Mouse (Mus musculus) kidney, postnatal 0 days (tissue): ENCODE data around the gene Ptprn2. TPM values are rescaled to one million over a fixed set of nuclear protein-coding genes. Genes with fewer than 3 reads are reported as not detected.

Source experiments
- ATAC-seq: fragments of 200-750 bp; cut with Nextera tagmentation; replicated peaks from 2 replicates; pipeline ENCODE4 v1.8.0; 2017; ENCODE audit warnings: low read depth, moderate number of reproducible peaks, moderate TSS enrichment, moderate library complexity; ENCODE audit not compliant: low FRiP score
- DNase-seq: peaks from one replicate; pipeline ENCODE4 v3.0.0-alpha.2; 2016; ENCODE audit warnings: low spot score
- H3K27ac ChIP-seq: fragments of 300-500 bp; sonication (generic); 2 replicates; pipeline ENCODE4 v1.5.1; 2014; ENCODE audit warnings: mild to moderate bottlenecking
- H3K27me3 ChIP-seq: fragments of 300-500 bp; sonication (generic); 2 replicates; pipeline ENCODE4 v1.6.1; 2014; ENCODE audit warnings: low read length, mixed read lengths; ENCODE audit not compliant: insufficient read depth
- H3K36me3 ChIP-seq: fragments of 300-500 bp; sonication (generic); 2 replicates; pipeline ENCODE4 v1.6.1; 2014; ENCODE audit warnings: low read length, mixed read lengths; ENCODE audit not compliant: insufficient read depth
- H3K4me1 ChIP-seq: fragments of 300-500 bp; sonication (generic); replicated peaks from 2 replicates; pipeline ENCODE4 v1.6.1; 2014; ENCODE audit warnings: antibody characterized with exemption, low read length, mixed read lengths; ENCODE audit not compliant: insufficient read depth
- H3K4me2 ChIP-seq: fragments of 300-500 bp; sonication (generic); 2 replicates; pipeline ENCODE4 v1.6.1; 2014; ENCODE audit warnings: mild to moderate bottlenecking, low read length, moderate library complexity, mixed read lengths
- H3K4me3 ChIP-seq: fragments of 300-500 bp; sonication (generic); replicated peaks from 2 replicates; pipeline ENCODE4 v1.5.1; 2014; ENCODE audit warnings: low read depth, low read length
- H3K9ac ChIP-seq: fragments of 300-500 bp; sonication (generic); 2 replicates; pipeline ENCODE4 v1.6.1; 2014; ENCODE audit warnings: low read depth, low read length
- H3K9me3 ChIP-seq: fragments of 300-500 bp; sonication (generic); replicated peaks from 2 replicates; pipeline ENCODE4 v1.6.1; 2016; ENCODE audit warnings: low read length, inconsistent platforms, mixed read lengths
- CTCF ChIP-seq: IDR thresholded peaks from 2 replicates; pipeline ENCODE4 v1.5.1; 2016; ENCODE audit warnings: antibody characterized with exemption, low read depth, mild to moderate bottlenecking, moderate library complexity
- WGBS: fragments of 180-500 bp; shearing (Covaris S2); extraction: QIAGEN DNeasy Blood & Tissue Kit; methylation state at CpG from one replicate; pipeline ENCODE4 v1.1.7; 2014; 5-methylcytosine and 5-hydroxymethylcytosine counted together
- polyA plus RNA-seq: library from polyadenylated mRNA; unstranded; fragments of >200 nt; fragmentation: Nextera tagmentation; extraction: Ambion mirVana; gene quantifications from 2 replicates; pipeline ENCODE4 v1.2.1, GENCODE M21; 2015

Gene Ptprn2
- polyA plus RNA-seq, 1 experiment from 2014 or later: 0.03 TPM

- 29% methylated on average over 3 of the region's 3 CpGs for WGBS
- no peak overlapping the region for H3K9ac ChIP-seq
Measured at GRCm38 (mm10) chr12:117174189-117174588, 688.7 kb downstream of the Ptprn2 start.

GRCm38 (mm10) chr12:117175072-117175681 is 689.7 kb downstream of the Ptprn2 start:
- H3K4me1 ChIP-seq: no peaks in the 10 kb centered on the region
- H3K9me3 ChIP-seq: no peaks in the 10 kb centered on the region
- no peak overlapping the region for H3K4me3 ChIP-seq
- H3K9ac ChIP-seq: no peak overlapping the region
- no peak overlapping the region for H3K4me2 ChIP-seq
- DNase-seq (no peak), ATAC-seq (no peak)
- 89% methylated on average over 15 of the region's 15 CpGs for WGBS
- H3K27me3 ChIP-seq: no peaks in the 10 kb centered on the region
- no peaks in the 10 kb centered on the region for H3K36me3 ChIP-seq
- H3K27ac ChIP-seq: no peak overlapping the region
- no peak for TF ChIP-seq CTCF

More at GRCm38 (mm10) chr12:117174189-117174588, 688.7 kb downstream of the Ptprn2 start:
- no peak for TF ChIP-seq CTCF
- no peaks in the 10 kb centered on the region for H3K9me3 ChIP-seq
- H3K27me3 ChIP-seq: no peaks in the 10 kb centered on the region
- H3K4me1 ChIP-seq: no peaks in the 10 kb centered on the region
- H3K27ac ChIP-seq: no peak overlapping the region
- H3K4me3 ChIP-seq: no peak overlapping the region
- ATAC-seq (no peak), DNase-seq (no peak)
- no peak overlapping the region for H3K4me2 ChIP-seq
- H3K36me3 ChIP-seq: no peaks in the 10 kb centered on the region

- ATAC-seq: no peak
- H3K27me3 ChIP-seq: no peaks in the 10 kb centered on the region
- no peaks in the 10 kb centered on the region for H3K36me3 ChIP-seq
Measured at GRCm38 (mm10) chr12:117176259-117176823, 690.8 kb downstream of the Ptprn2 start.

GRCm38 (mm10) chr12:117187167-117187566 is 701.6 kb downstream of the Ptprn2 start:
- H3K27me3 ChIP-seq: no peaks in the 10 kb centered on the region
- no peak for ATAC-seq
- no peak overlapping the region for H3K9ac ChIP-seq
- DNase-seq: no peak
- H3K4me1 ChIP-seq: no peaks in the 10 kb centered on the region
- H3K9me3 ChIP-seq: no peaks in the 10 kb centered on the region
- no peak overlapping the region for H3K27ac ChIP-seq
- H3K4me2 ChIP-seq: no peak overlapping the region
- no peak overlapping the region for H3K4me3 ChIP-seq
- WGBS: 74% methylated on average over 3 of the region's 3 CpGs
- H3K36me3 ChIP-seq: no peaks in the 10 kb centered on the region
- TF ChIP-seq CTCF: no peak

More at GRCm38 (mm10) chr12:117176259-117176823, 690.8 kb downstream of the Ptprn2 start:
- Histone ChIP-seq H3K9me3 (no peaks in the 10 kb centered on the region), H3K4me2 (no peak overlapping the region), H3K27ac (no peak overlapping the region), H3K9ac (no peak overlapping the region), H3K4me1 (no peaks in the 10 kb centered on the region), H3K4me3 (no peak overlapping the region)
- TF ChIP-seq CTCF: no peak
- no peak for DNase-seq
- WGBS: 67% methylated on average over 13 of the region's 13 CpGs

- Histone ChIP-seq H3K27ac (no peak overlapping the region), H3K9ac (no peak overlapping the region), H3K9me3 (no peaks in the 10 kb centered on the region), H3K36me3 (no peaks in the 10 kb centered on the region), H3K4me2 (no peak overlapping the region), H3K4me3 (no peak overlapping the region), H3K4me1 (no peaks in the 10 kb centered on the region), H3K27me3 (no peaks in the 10 kb centered on the region)
- WGBS: 76% methylated on average over 4 of the region's 4 CpGs
- no peak for TF ChIP-seq CTCF
- ATAC-seq (no peak), DNase-seq (no peak)
Measured at GRCm38 (mm10) chr12:117192001-117192400, 706.5 kb downstream of the Ptprn2 start.

DNA sequence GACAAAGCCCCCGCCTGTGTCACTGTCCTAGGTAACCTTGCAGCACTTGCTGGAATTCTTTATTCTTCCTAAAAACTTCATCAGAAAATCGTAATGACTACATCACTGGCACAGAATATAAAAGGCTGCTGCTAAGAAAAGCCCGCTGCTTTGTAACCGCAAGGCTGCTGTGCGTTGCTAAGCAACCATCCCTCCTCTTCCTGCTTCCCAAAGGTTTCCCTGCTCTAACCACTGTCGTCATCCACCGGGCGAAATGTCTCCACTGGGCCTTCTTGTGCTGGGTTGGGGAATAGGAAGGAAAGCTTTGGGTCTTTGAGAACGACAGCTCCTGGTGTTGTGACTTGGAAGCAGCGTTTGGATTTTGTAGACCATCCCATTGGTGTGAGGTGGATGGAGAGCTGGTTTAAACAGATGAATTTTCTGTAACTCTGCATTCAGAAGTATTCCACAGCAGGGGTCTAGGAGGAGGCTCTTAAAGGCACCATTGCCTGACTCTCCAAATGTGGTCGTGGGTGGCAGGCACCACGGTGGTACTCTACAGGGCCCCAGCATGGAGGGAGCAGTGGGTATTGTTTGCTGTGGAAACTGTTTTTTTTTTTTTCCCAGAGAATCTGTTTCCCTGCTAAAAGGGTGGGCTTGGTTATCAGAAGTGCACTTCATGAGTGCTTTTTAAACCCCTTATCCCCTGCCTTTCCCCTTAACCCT is 711.4 kb downstream of the Ptprn2 start:
- H3K4me2 ChIP-seq: no peak overlapping the region
- no peaks in the 10 kb centered on the region for H3K9me3 ChIP-seq
- no peak overlapping the region for H3K27ac ChIP-seq
- no peaks in the 10 kb centered on the region for H3K4me1 ChIP-seq
- H3K4me3 ChIP-seq: no peak overlapping the region
- no peaks in the 10 kb centered on the region for H3K36me3 ChIP-seq
- no peak for ATAC-seq
- TF ChIP-seq CTCF: no peak
- no peak overlapping the region for H3K9ac ChIP-seq
- 13% methylated on average over 12 of the region's 12 CpGs for WGBS
- no peaks in the 10 kb centered on the region for H3K27me3 ChIP-seq
- DNase-seq: peak; percentile 24
